Mouse (Mus musculus): ENCODE data around the gene Sh3pxd2b. TPM values are rescaled to one million over a fixed set of nuclear protein-coding genes. Genes with fewer than 3 reads are reported as not detected.

Gene Sh3pxd2b
- polyA plus RNA-seq, 1 experiment = 8.7 TPM

DNA sequence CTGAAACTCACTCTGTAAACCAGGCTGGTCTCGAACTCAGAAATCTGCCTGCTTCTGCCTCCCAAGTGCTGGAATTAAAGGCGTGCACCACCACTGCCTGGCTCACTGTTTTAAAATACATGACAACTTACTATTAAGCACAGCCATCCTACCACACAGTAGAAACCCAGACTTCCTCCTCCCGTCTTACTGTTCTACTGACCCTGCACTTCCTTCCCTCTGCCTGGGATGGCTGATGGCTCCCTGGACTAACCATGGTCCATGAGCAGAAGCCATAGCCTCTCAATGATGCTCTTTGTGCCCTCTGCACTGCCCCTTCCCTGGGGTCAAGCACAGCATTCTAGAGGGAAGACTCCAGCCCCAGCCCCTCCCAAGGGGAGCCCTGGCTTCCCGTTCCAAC is 17.9 kb downstream of the Sh3pxd2b start:
- Histone ChIP-seq H3K27ac (ENCODE audit: insufficient read depth, low read length) (no peak overlapping the region), H3K4me1 (ENCODE audit: control insufficient read depth, insufficient read depth, low read length) (no peaks in the 10 kb centered on the region), H3K4me3 (ENCODE audit: insufficient read depth, low read length) (no peak overlapping the region)
- TF ChIP-seq POLR2A (IDR thresholded peaks at IDR 0.05; ENCODE audit: extremely low read depth, insufficient read depth, low read length) = no peak
- no peak for TF ChIP-seq CTCF (IDR thresholded peaks at IDR 0.05; ENCODE audit: extremely low read depth, insufficient read depth, low read length)

DNA sequence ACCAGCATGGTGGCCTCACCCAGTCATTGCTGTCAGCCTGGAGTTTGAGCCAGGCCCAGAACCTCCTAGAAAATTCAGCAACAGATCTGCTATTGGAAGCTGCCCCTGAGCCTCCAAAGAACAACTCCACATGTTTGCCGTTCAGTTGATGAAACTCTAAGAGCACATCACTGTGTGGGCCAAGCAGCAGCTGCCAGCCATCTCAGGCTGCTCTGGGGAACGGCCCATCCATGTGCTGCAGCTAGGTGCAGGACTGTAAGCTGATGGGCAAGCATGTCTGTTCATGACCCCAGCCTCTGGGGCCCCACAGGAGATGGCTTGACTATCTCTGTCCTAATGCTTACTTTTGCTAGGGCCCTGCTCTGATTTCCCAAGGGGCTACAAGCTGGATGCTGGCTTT is 19.4 kb downstream of the Sh3pxd2b start:
- no peak for TF ChIP-seq POLR2A (IDR thresholded peaks at IDR 0.05; ENCODE audit: extremely low read depth, insufficient read depth, low read length)
- TF ChIP-seq CTCF (IDR thresholded peaks at IDR 0.05; ENCODE audit: extremely low read depth, insufficient read depth, low read length) = no peak
- H3K27ac ChIP-seq (ENCODE audit: insufficient read depth, low read length) = no peak overlapping the region
- H3K4me3 ChIP-seq (ENCODE audit: insufficient read depth, low read length) = no peak overlapping the region
- H3K4me1 ChIP-seq (ENCODE audit: control insufficient read depth, insufficient read depth, low read length) = no peaks in the 10 kb centered on the region

DNA sequence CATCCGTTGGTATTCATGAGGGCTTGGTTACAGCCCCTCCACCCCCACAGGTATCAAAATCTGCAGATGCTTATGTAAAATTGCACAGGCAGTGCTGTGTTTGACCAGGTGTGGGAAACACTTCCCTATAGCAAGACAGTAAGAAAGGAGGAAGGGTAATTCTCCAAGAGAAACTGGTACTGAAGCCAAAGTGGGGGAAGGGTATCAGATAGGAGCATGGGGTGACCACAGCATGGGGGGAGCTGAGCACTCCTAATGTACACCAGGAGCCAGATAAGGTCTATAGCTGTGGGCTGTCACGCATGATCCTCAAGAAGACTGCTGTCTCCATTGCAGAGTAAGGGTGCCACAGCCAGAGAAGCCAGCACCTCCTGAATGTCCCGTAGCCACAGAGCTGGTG is 21.4 kb downstream of the Sh3pxd2b start:
- TF ChIP-seq POLR2A (IDR thresholded peaks at IDR 0.05; ENCODE audit: extremely low read depth, insufficient read depth, low read length) (no peak), CTCF (IDR thresholded peaks at IDR 0.05; ENCODE audit: extremely low read depth, insufficient read depth, low read length) (no peak)
- Histone ChIP-seq H3K4me1 (ENCODE audit: control insufficient read depth, insufficient read depth, low read length) (no peaks in the 10 kb centered on the region), H3K27ac (ENCODE audit: insufficient read depth, low read length) (no peak overlapping the region), H3K4me3 (ENCODE audit: insufficient read depth, low read length) (no peak overlapping the region)

GRCm38 (mm10) chr11:32370881-32371280 is 23.3 kb downstream of the Sh3pxd2b start:
- H3K27ac ChIP-seq (ENCODE audit: insufficient read depth, low read length) = no peak overlapping the region
- H3K4me1 ChIP-seq (ENCODE audit: control insufficient read depth, insufficient read depth, low read length) = no peaks in the 10 kb centered on the region
- TF ChIP-seq POLR2A (IDR thresholded peaks at IDR 0.05; ENCODE audit: extremely low read depth, insufficient read depth, low read length) (no peak), CTCF (IDR thresholded peaks at IDR 0.05; ENCODE audit: extremely low read depth, insufficient read depth, low read length) (no peak)
- no peak overlapping the region for H3K4me3 ChIP-seq (ENCODE audit: insufficient read depth, low read length)

GRCm38 (mm10) chr11:32373266-32374026 is 25.8 kb downstream of the Sh3pxd2b start:
- H3K4me3 ChIP-seq (ENCODE audit: insufficient read depth, low read length) = no peak overlapping the region
- no peaks in the 10 kb centered on the region for H3K4me1 ChIP-seq (ENCODE audit: control insufficient read depth, insufficient read depth, low read length)
- H3K27ac ChIP-seq (ENCODE audit: insufficient read depth, low read length) = no peak overlapping the region
- TF ChIP-seq POLR2A (IDR thresholded peaks at IDR 0.05; ENCODE audit: extremely low read depth, insufficient read depth, low read length) = no peak
- TF ChIP-seq CTCF (IDR thresholded peaks at IDR 0.05; ENCODE audit: extremely low read depth, insufficient read depth, low read length) = no peak

- TF ChIP-seq POLR2A (IDR thresholded peaks at IDR 0.05; ENCODE audit: extremely low read depth, insufficient read depth, low read length) (no peak), CTCF (IDR thresholded peaks at IDR 0.05; ENCODE audit: extremely low read depth, insufficient read depth, low read length) (no peak)
- no peaks in the 10 kb centered on the region for H3K4me1 ChIP-seq (ENCODE audit: control insufficient read depth, insufficient read depth, low read length)
- no peak overlapping the region for H3K27ac ChIP-seq (ENCODE audit: insufficient read depth, low read length)
- H3K4me3 ChIP-seq (ENCODE audit: insufficient read depth, low read length) = no peak overlapping the region
Measured at GRCm38 (mm10) chr11:32374027-32374589, 26.5 kb downstream of the Sh3pxd2b start.

DNA sequence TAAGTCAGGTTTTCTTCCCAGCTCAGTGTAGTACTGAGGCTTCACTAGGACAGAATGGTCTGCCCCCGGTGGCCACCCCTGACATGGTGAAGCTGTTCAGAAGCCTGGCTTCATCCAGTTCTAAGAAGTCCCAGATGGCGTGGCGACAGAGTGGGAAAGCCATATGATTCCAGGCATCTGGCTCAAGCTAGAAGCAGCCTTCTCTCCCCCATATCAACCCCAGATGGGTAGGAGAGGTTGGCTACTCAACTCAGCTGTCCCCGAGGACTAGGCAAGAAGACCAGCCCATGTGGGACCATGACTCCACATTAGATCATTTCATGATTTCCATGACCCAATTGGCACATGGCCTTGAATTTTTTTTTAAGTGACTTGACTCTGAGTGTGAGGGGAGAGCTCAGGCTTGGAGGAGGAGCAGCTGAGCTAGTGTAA is 27.5 kb downstream of the Sh3pxd2b start:
- TF ChIP-seq CTCF (IDR thresholded peaks at IDR 0.05; ENCODE audit: extremely low read depth, insufficient read depth, low read length) (no peak), POLR2A (IDR thresholded peaks at IDR 0.05; ENCODE audit: extremely low read depth, insufficient read depth, low read length) (no peak)
- no peaks in the 10 kb centered on the region for H3K4me1 ChIP-seq (ENCODE audit: control insufficient read depth, insufficient read depth, low read length)
- H3K4me3 ChIP-seq (ENCODE audit: insufficient read depth, low read length) = no peak overlapping the region
- no peak overlapping the region for H3K27ac ChIP-seq (ENCODE audit: insufficient read depth, low read length)

GRCm38 (mm10) chr11:32376086-32376485 is 28.5 kb downstream of the Sh3pxd2b start:
- no peaks in the 10 kb centered on the region for H3K4me1 ChIP-seq (ENCODE audit: control insufficient read depth, insufficient read depth, low read length)
- no peak for TF ChIP-seq POLR2A (IDR thresholded peaks at IDR 0.05; ENCODE audit: extremely low read depth, insufficient read depth, low read length)
- H3K27ac ChIP-seq (ENCODE audit: insufficient read depth, low read length) = no peak overlapping the region
- H3K4me3 ChIP-seq (ENCODE audit: insufficient read depth, low read length) = no peak overlapping the region

DNA sequence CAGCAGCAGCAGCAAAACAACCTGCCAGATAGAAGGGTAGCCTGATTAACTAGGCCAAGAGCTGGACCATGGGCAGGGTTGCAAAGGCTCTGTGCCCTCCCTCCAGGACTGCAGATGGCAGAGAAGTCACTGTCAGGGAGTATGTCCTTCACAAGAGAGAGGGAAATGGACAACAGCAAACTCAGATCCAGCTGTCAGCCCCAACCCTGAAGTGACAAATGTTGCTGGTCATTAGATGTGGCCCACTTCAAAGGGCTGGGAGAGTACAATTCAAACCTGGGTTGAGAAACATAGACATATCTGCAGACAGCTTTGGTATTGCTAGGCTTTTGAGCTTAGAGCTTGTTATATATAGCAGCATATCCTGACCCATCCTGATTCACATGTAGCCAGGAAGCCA is 32.3 kb downstream of the Sh3pxd2b start:
- H3K4me3 ChIP-seq (ENCODE audit: insufficient read depth, low read length) = no peak overlapping the region
- H3K4me1 ChIP-seq (ENCODE audit: control insufficient read depth, insufficient read depth, low read length) = no peaks in the 10 kb centered on the region
- no peak overlapping the region for H3K27ac ChIP-seq (ENCODE audit: insufficient read depth, low read length)
- TF ChIP-seq CTCF (IDR thresholded peaks at IDR 0.05; ENCODE audit: extremely low read depth, insufficient read depth, low read length) = no peak
- TF ChIP-seq POLR2A (IDR thresholded peaks at IDR 0.05; ENCODE audit: extremely low read depth, insufficient read depth, low read length) = no peak

Measured in cortical plate, adult 2 months (tissue).